Mouse (Mus musculus) bone marrow macrophage, adult 2 months (primary cell): ENCODE measurements around the gene Lman2. TPM values are rescaled to one million over a fixed set of nuclear protein-coding genes. Genes with fewer than 3 reads are reported as not detected.

ENCODE experiments used
- H3K27ac ChIP-seq: 2 replicates; pipeline ENCODE4 v1.5.1; 2012; ENCODE audit warnings: low read depth, low read length; ENCODE audit not compliant: insufficient read depth
- H3K4me1 ChIP-seq: 2 replicates; pipeline ENCODE4 v1.6.1; 2012; ENCODE audit warnings: low read length; ENCODE audit not compliant: control insufficient read depth, insufficient read depth
- H3K4me3 ChIP-seq: 2 replicates; pipeline ENCODE4 v1.5.1; 2012; ENCODE audit warnings: mild to moderate bottlenecking, low read length, moderate library complexity; ENCODE audit not compliant: insufficient read depth
- CTCF ChIP-seq: IDR thresholded peaks from 2 replicates; pipeline ENCODE4 v1.5.1; 2012; ENCODE audit warnings: low read depth, mild to moderate bottlenecking, low read length, moderate library complexity
- POLR2A ChIP-seq: IDR thresholded peaks from 2 replicates; pipeline ENCODE4 v1.6.1; 2012; ENCODE audit warnings: mild to moderate bottlenecking, low read depth, low read length, borderline replicate concordance
- polyA plus RNA-seq: library from polyadenylated mRNA; stranded (reverse); fragments of >200 nt; gene quantifications from 2 replicates; pipeline ENCODE4 v1.2.4, GENCODE M21; 2012; ENCODE audit not compliant: missing spikeins, insufficient read depth, insufficient read length

The Lman2 gene
- polyA plus RNA-seq, 1 experiment = 94.6 TPM

DNA sequence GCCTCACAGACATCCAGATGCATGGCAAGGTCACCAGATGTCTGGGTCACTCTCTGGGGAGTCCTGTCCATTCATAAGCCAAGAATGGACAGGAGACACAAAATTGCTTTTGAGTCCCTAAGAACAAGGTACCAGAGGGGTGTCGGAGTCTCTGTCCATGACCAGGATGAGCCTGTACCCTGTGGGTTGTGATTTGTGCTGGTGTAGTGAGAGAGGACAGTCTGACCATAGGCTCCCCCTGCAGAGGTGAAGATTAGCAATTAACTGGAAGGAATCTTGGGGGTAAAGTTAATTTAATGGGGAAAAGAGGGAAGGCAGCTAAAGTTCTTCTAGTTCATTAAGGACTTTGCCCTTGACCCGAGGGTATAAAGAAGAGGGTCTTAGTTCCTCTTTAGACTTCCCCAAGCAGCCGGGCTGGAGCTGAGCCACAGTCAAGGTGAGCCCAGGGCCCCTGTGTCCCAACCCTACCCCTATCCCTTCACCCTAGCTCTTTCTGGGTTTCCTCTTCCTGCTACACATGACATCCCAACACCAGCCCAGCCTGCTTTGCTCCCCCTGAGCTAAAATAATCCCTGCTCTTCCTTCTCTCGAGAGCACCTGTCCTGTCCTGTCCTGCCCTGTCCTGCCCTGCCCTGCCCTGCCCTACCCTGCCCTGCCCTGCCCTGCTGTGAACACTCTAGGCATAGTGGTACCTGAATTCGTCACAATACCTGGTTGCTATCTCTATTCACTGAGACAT is 36.9 kb upstream of the Lman2 start:
- Histone ChIP-seq H3K4me3 (no peak overlapping the region), H3K4me1 (peaks cover 9% of the 10 kb centered on the region), H3K27ac (no peak overlapping the region)
- TF ChIP-seq POLR2A = no peak
- no peak for TF ChIP-seq CTCF

DNA sequence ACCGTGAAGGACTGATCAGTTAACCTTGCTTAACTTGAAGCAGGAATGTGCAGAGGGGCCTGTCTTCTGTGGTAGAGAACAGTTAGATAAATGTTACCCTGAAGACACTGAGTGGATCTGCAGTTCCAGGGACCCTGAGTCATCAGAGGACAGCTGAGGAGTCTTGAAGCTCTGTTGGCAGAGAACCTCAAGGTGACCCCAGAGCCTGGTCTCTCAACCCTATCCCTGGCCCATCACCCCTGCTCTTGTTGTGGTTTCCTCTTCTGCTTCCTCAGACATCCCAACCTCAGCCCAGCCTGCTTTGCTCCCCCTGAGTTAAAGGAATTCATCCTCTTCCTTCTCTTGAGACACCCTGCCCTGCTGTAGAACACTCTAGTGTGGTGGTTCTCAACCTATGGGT is 35.5 kb upstream of the Lman2 start, which contains the start of gene Slc34a1:
Gene Slc34a1, plus strand, starts transcription at position 100 of the 400 bp plus-strand sequence.
- Histone ChIP-seq H3K27ac (no peak within 1 kb of the TSS), H3K4me3 (no peak within 1 kb of the TSS), H3K4me1 (peaks cover 2% of the 10 kb centered on the region; the same call in 1 of the 2 replicates)
- TF ChIP-seq CTCF (no peak), POLR2A (no peak)

DNA sequence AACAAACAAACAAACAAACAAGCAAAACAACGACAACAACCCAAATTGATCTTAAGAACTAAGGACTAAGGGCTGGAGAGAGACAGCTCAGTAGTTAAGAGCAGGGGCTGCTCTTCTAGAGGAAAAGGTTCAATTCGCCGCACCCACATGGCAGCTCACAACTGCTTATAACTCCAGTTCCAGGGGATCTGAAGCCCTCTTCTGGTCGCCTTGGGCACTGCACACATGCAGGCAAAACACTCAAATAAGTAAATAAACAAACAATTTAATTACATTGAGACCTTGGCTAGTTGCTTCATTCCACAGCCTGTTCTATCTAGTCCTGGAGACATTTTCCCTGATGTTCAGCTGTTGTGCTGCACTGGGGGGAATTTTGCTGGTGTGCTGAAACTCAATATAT is 30.4 kb upstream of the Lman2 start:
- TF ChIP-seq POLR2A = no peak
- peak; percentile 19; the same call in 1 of the 2 replicates for TF ChIP-seq CTCF
- no peak overlapping the region for H3K4me3 ChIP-seq
- H3K27ac ChIP-seq = no peak overlapping the region
- H3K4me1 ChIP-seq = no peaks in the 10 kb centered on the region

DNA sequence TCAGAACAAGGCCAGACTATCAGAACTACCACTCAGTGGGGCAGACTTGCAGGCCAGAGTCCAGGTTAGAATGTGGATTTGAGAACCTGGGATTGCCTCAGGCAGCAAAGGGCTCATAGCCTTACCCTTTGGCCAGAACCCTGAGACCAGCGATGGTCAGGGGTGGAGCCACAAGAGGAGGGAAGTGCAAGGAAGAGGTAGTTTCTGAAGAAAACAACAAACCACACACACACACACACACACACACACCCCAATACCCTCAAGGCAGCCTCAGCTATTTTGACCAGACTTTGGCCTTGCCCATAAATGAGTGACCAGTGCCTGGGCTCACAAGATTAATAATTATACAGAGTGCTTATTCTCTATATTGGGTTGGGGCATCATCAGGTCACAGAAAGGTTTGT is 29.0 kb upstream of the Lman2 start:
- TF ChIP-seq POLR2A (no peak), CTCF (no peak)
- H3K4me3 ChIP-seq = no peak overlapping the region
- no peaks in the 10 kb centered on the region for H3K4me1 ChIP-seq
- no peak overlapping the region for H3K27ac ChIP-seq

DNA sequence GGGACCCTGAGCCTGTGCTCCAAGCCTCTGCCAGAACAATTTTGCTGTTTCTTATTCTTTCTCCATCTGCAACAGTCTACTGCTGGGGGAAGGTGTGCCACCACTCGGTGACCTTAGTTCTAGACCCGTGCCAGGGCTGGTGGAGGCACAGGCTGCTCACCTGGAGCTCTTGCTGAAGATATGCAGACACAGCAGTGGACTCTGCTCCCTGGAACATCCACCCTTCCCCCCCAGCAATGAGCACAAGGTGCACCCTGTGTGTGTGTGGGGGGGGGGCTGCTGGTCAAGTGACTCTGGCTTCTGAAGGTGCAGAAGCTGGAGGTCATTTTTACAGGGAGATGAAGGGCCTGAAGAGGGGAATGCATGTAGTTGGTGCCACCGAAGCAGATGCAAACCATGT is 28.1 kb upstream of the Lman2 start:
- TF ChIP-seq CTCF = no peak
- TF ChIP-seq POLR2A = no peak

DNA sequence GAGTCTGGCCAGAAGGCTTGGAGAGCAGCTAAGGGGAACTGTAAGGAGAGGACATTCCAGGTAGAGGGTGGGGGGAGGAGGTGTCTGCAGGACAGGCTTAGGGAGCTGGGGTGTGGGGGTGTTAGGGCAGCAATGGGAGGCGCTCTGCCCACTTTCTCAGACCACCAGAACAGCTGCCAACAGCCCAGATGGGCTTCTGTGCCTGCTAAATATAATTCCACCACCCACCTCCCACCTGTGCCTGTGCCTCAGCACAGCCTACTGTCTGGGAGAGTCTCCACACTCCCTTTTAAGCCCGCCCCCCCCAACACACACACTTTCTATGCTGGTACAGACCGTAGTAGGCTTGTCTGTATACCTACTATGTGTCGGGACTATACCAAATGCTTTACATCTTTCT is 19.2 kb upstream of the Lman2 start:
- H3K27ac ChIP-seq = no peak overlapping the region
- no peak overlapping the region for H3K4me3 ChIP-seq
- TF ChIP-seq POLR2A (no peak), CTCF (no peak)
- no peaks in the 10 kb centered on the region for H3K4me1 ChIP-seq

More for the DNA sequence above, 28.1 kb upstream of the Lman2 start:
- Histone ChIP-seq H3K4me3 (no peak overlapping the region), H3K4me1 (no peaks in the 10 kb centered on the region), H3K27ac (no peak overlapping the region)

DNA sequence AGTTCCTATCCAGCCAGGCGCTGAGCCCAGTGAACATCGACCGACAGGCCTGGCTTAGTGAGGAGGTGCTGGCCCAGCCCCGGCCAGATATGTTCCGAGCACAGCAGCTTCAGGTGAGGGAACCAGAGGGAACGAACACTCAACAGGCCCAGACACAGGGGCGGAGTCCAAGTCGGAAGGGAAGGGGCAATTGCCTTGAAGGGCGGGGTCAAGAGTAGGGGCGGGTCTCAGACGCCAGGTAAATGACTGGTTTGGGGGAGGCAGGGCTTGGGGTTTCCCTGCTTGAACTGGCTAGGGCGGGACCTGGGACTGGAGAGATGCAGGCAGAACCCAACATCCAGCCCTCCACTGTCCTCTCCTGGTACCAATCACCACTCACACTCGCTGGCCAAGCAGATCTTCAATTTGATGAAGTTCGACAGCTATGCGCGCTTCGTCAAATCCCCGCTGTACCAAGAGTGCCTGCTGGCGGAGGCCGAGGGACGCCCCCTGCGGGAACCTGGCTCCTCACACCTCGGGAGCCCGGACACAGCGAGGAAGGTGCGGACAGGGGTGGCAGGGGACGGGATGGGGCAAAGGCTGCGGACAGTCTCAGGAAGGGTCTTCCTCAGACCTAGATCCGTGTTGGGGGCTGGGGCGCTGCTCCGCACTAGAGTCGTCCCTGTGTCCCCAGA is 16.5 kb upstream of the Lman2 start:
- no peak for TF ChIP-seq POLR2A
- no peaks in the 10 kb centered on the region for H3K4me1 ChIP-seq

DNA sequence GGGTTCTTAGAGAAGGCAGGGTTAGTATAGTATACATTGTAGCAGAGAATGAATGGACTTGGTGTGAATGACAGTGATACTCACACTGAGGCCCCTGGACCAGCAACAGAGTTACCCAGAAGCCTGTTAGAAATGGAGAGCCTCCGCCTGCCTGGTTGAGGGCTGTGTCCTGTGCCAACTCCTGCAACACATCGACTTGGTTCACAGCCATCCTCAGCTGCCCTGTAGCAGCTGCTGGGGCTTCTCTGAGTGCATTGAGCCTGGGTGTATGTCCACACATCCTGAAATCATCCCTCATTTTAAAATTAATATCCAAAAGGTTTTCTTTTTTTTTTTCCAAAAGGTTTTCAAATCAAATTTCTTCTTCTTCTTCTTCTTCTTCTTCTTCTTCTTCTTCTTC is 13.3 kb upstream of the Lman2 start:
- Histone ChIP-seq H3K27ac (no peak overlapping the region), H3K4me1 (peaks cover 25% of the 10 kb centered on the region), H3K4me3 (no peak overlapping the region)
- no peak for TF ChIP-seq POLR2A
- no peak for TF ChIP-seq CTCF

More for the DNA sequence above, 16.5 kb upstream of the Lman2 start:
- Histone ChIP-seq H3K27ac (no peak overlapping the region), H3K4me3 (no peak overlapping the region)

DNA sequence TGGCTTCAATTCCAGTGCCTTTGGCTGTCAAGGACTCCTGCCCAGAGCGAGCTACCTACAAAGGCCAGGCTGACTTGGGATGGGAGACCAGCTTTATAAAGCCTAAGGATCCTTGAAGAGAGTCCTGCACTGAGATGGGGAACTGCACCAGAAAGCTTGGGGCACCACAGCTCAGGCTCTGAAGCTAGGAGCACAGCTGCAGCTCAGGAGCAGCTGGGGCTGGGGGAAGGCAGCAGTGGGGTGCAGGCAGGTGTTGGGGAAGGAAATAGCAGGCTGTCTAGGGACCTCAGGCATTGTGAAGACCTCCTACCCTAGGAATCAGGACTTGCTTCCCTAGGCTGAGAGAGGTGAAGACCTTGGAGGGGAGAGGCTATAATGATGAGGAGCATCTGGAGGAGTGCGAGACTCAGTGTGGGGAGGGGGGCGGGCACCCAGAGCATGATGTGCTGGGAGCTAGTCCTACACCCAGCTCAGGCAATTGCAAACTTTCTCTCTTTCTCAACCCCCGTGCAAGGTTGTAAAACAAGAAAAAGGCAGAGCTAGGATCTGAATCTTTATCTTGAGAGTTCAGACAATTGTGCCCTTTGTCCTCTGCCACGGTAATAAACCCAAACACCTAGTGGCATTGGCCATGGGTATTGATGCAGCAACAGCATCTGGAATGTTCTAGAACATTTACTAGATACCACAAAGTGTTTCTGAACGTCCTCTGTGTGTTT is 11.8 kb upstream of the Lman2 start:
- no peak overlapping the region for H3K27ac ChIP-seq

DNA sequence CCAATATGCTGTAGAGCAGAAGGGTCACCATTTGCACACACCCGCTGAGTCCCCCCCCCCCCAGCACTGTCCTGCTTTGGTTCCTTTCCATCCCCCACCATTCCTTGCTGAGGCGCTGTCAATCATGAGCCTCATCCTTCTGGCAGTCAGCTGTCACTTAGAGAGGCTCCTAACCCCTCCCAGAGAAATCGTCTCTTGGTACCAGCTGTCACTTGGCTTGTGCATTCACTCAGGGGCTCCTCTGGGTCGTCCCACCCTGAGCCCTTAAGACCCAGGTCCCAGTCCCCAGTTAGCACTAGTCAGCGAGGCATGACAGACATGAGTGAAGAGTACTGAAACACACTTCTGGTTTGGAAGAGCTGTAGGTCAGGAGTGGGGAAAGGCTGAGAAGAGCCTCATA is 9.2 kb upstream of the Lman2 start:
- TF ChIP-seq POLR2A (no peak), CTCF (no peak)
- no peak overlapping the region for H3K27ac ChIP-seq
- H3K4me1 ChIP-seq = peaks cover 39% of the 10 kb centered on the region
- no peak overlapping the region for H3K4me3 ChIP-seq

More for the DNA sequence above, 11.8 kb upstream of the Lman2 start:
- peaks cover 32% of the 10 kb centered on the region for H3K4me1 ChIP-seq
- TF ChIP-seq CTCF (no peak), POLR2A (no peak)
- H3K4me3 ChIP-seq = no peak overlapping the region
